14 mouse cellular contexts compared by ENCODE assay signal in the genomic region with DNA sequence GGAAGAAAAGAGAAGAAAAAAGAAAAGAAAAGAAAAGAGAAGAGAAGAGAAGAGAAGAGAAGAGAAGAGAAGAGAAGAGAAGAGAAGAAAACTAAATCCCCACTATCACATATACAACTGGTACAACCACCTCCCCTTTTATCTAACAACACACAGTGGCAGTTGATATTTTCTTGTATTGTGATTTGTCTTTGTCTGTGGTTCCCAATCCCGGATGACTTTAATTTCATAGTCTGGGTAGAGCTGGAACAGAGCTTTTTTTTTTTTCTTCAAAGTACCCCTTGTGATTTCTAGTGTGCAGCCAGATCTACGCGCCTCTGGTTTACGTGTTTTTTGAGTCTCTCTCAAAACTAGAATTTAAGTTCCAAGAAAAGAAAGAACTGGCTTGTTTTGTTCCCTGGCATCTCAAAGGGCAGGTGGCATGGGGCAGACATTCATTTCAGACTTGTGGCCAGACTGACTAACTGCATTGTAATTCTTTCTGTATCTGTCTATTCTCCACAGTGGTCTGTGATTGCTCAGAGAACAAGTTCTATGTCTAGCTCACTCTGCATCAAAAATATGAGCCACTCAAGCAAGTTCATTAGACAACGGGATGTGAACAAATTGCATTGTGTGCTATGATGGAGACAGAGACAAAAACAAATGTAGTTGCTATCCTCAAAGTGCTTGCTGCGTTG. TPM values are rescaled to one million over a fixed set of nuclear protein-coding genes. Genes with fewer than 3 reads are reported as not detected.
DNase-seq lines count a peak whose midpoint lies in the region; ATAC-seq and TF ChIP-seq lines count a peak whose summit lies in the region.
"Had no signal": no experiment of that assay in that cellular context is flagged by ENCODE, and none has a peak within 500 bp of the region (broad histone marks: within the 10 kb centered on the region; RNA-seq: fewer than 3 reads in every experiment).

No protein-coding gene starts in this region.

- H3K4me3 ChIP-seq in intestine, embryonic 14.5 days (ENCODE audit: low read depth, low read length), result no peak overlapping the region
- no peak overlapping the region for H3K4me3 ChIP-seq in intestine, embryonic 16.5 days (ENCODE audit: low read length)
- no peak overlapping the region for H3K4me3 ChIP-seq in forebrain, embryonic 16.5 days (replicated peaks; ENCODE audit: low read length)
- H3K4me3 ChIP-seq in stomach, postnatal 0 days (ENCODE audit: low read depth, low read length), result no peak overlapping the region
- H3K4me3 ChIP-seq: neural tube, embryonic 12.5 days had no signal

- H3K4me1 ChIP-seq in intestine, embryonic 14.5 days (replicated peaks; ENCODE audit: control insufficient read depth, insufficient read depth, low read length), result peaks cover 17% of the 10 kb centered on the region
- H3K4me1 ChIP-seq in intestine, embryonic 16.5 days (ENCODE audit: control insufficient read depth, insufficient read depth, low read length), result peaks cover 13% of the 10 kb centered on the region
- H3K4me1 ChIP-seq in forebrain, embryonic 16.5 days (replicated peaks; ENCODE audit: control insufficient read depth, insufficient read depth, low read length), result peaks cover 72% of the 10 kb centered on the region
- H3K4me1 ChIP-seq in stomach, postnatal 0 days (replicated peaks; ENCODE audit: control insufficient read depth, insufficient read depth), result no peaks in the 10 kb centered on the region

- H3K36me3 ChIP-seq in intestine, embryonic 14.5 days (ENCODE audit: control insufficient read depth, insufficient read depth, low read length), result no peaks in the 10 kb centered on the region
- no peaks in the 10 kb centered on the region for H3K36me3 ChIP-seq in intestine, embryonic 16.5 days (ENCODE audit: control insufficient read depth, insufficient read depth, low read length)
- no peaks in the 10 kb centered on the region for H3K36me3 ChIP-seq in forebrain, embryonic 16.5 days (ENCODE audit: control insufficient read depth, insufficient read depth)
- no peaks in the 10 kb centered on the region for H3K36me3 ChIP-seq in stomach, postnatal 0 days (ENCODE audit: control insufficient read depth, insufficient read depth, low read length)
- H3K36me3 ChIP-seq: neural tube, embryonic 12.5 days had no signal

- no peak for TF ChIP-seq CTCF in stomach, postnatal 0 days (IDR thresholded peaks at IDR 0.05; ENCODE audit: low read depth)

- H3K9me3 ChIP-seq in intestine, embryonic 14.5 days (ENCODE audit: control insufficient read depth, low read length), result no peaks in the 10 kb centered on the region
- H3K9me3 ChIP-seq in intestine, embryonic 16.5 days (ENCODE audit: control insufficient read depth, low read length), result no peaks in the 10 kb centered on the region
- no peaks in the 10 kb centered on the region for H3K9me3 ChIP-seq in forebrain, embryonic 16.5 days (ENCODE audit: control insufficient read depth, low read length)
- H3K9me3 ChIP-seq in stomach, postnatal 0 days (ENCODE audit: control insufficient read depth, low read length), result no peaks in the 10 kb centered on the region
- H3K9me3 ChIP-seq: neural tube, embryonic 12.5 days had no signal

- no peak for ATAC-seq in intestine, embryonic 14.5 days (replicated peaks; ENCODE audit: low FRiP score, low TSS enrichment, low read depth)
- no peak for ATAC-seq in intestine, embryonic 16.5 days
- no peak for ATAC-seq in forebrain, embryonic 16.5 days
- peak; percentile 54; the same call in 1 of the 2 replicates for ATAC-seq in stomach, postnatal 0 days (ENCODE audit: low FRiP score, low TSS enrichment)

- WGBS in intestine, embryonic 14.5 days, result 67% methylated on average over 6 of the region's 6 CpGs
- 73% methylated on average over 6 of the region's 6 CpGs for WGBS in intestine, embryonic 16.5 days
- 48% methylated on average over 6 of the region's 6 CpGs for WGBS in forebrain, embryonic 16.5 days
- WGBS in stomach, postnatal 0 days, result 78% methylated on average over 6 of the region's 6 CpGs

- no peak for TF ChIP-seq EP300 in stomach, postnatal 0 days (optimal IDR thresholded peaks at IDR 0.05)

- H3K27me3 ChIP-seq in intestine, embryonic 14.5 days (replicated peaks; ENCODE audit: control insufficient read depth, insufficient read depth, low read length), result no peaks in the 10 kb centered on the region
- H3K27me3 ChIP-seq in intestine, embryonic 16.5 days (replicated peaks; ENCODE audit: control insufficient read depth, insufficient read depth, low read length), result no peaks in the 10 kb centered on the region
- H3K27me3 ChIP-seq in forebrain, embryonic 16.5 days (replicated peaks; ENCODE audit: control insufficient read depth, insufficient read depth, low read length), result no peaks in the 10 kb centered on the region
- no peaks in the 10 kb centered on the region for H3K27me3 ChIP-seq in stomach, postnatal 0 days (ENCODE audit: control insufficient read depth, insufficient read depth, low read length)
- H3K27me3 ChIP-seq: neural tube, embryonic 12.5 days had no signal

- H3K4me2 ChIP-seq in intestine, embryonic 14.5 days (ENCODE audit: low read length), result 0 out of 2 replicates have a peak overlapping the region, but pooled peaks have one; percentile 5
- no peak overlapping the region for H3K4me2 ChIP-seq in intestine, embryonic 16.5 days (ENCODE audit: low read depth, low read length)
- peak overlapping the region; percentile 34 for H3K4me2 ChIP-seq in forebrain, embryonic 16.5 days (ENCODE audit: low read length)
- H3K4me2 ChIP-seq in stomach, postnatal 0 days (replicated peaks; ENCODE audit: low read depth), result no peak overlapping the region
- H3K4me2 ChIP-seq: neural tube, embryonic 12.5 days had no signal

- no peak overlapping the region for H3K9ac ChIP-seq in intestine, embryonic 14.5 days (ENCODE audit: low read length)
- no peak overlapping the region for H3K9ac ChIP-seq in intestine, embryonic 16.5 days (ENCODE audit: low read depth, low read length)
- H3K9ac ChIP-seq in forebrain, embryonic 16.5 days (replicated peaks; ENCODE audit: low read depth, low read length), result no peak overlapping the region
- no peak overlapping the region for H3K9ac ChIP-seq in stomach, postnatal 0 days (ENCODE audit: low read length)
- H3K9ac ChIP-seq: neural tube, embryonic 12.5 days had no signal

- no peak overlapping the region for H3K27ac ChIP-seq in intestine, embryonic 14.5 days (ENCODE audit: low read depth)
- no peak overlapping the region for H3K27ac ChIP-seq in intestine, embryonic 16.5 days (ENCODE audit: low read length)
- peak overlapping the region; percentile 28; the same call in 1 of the 2 replicates for H3K27ac ChIP-seq in forebrain, embryonic 16.5 days (ENCODE audit: low read length)
- H3K27ac ChIP-seq in stomach, postnatal 0 days (replicated peaks), result no peak overlapping the region
- H3K27ac ChIP-seq: neural tube, embryonic 12.5 days had no signal

- peak; percentile 52 for DNase-seq in intestine, embryonic 14.5 days (ENCODE audit: low spot score)
- peak; percentile 16 for DNase-seq in thymus, postnatal 0 days (ENCODE audit: low spot score)
- no peak for DNase-seq in thymus, postnatal 14 days
- DNase-seq in stomach, postnatal 0 days (ENCODE audit: low spot score), result no peak
- no peak for DNase-seq in adrenal gland, postnatal 14 days
- no peak for DNase-seq in adrenal gland, postnatal 10 days
- DNase-seq: adrenal gland, adult 8-10 months; cerebellum, adult 8-10 months; kidney, adult 9 months; lung, adult 2 months; thymus, postnatal 36 days had no signal

RNA-seq across cellular contexts. Expression of gene Gng2, which starts 7.2 kb away (rescaled TPM):
- polyA plus RNA-seq in intestine, embryonic 14.5 days (2014; fragmentation: Nextera tagmentation; extraction: Ambion mirVana), result 74.0 and 76.2 TPM in 2 replicates
- polyA plus RNA-seq in intestine, embryonic 16.5 days (2015; fragmentation: Nextera tagmentation; extraction: Ambion mirVana), result 40.5 and 49.1 TPM in 2 replicates
- 28.0 and 34.2 TPM in 2 replicates for polyA plus RNA-seq in thymus, postnatal 0 days (2015; fragmentation: Nextera tagmentation; extraction: Ambion mirVana)
- polyA plus RNA-seq in forebrain, embryonic 16.5 days (2015; fragmentation: Nextera tagmentation; extraction: Ambion mirVana), result 491 and 498 TPM in 2 replicates
- polyA plus RNA-seq in stomach, postnatal 0 days (2015; fragmentation: Nextera tagmentation; extraction: Ambion mirVana), result 17.1 and 17.7 TPM in 2 replicates
- total RNA-seq in adrenal gland, postnatal 14 days (2021), result 32.7 and 44.4 TPM in 2 replicates
- total RNA-seq in adrenal gland, postnatal 10 days (2021), result 10 to 100 TPM; 43.5 to 55.8 TPM

Comparison
In these comparisons a context has a peak if more than half of its experiments do, and no peak if none do; other contexts are left out.
1. DNase-seq: peak in intestine, embryonic 14.5 days (single experiment) and thymus, postnatal 0 days (single experiment); none in thymus, postnatal 14 days (single experiment), stomach, postnatal 0 days (single experiment), adrenal gland, postnatal 14 days (single experiment) and adrenal gland, postnatal 10 days (single experiment).
2. H3K4me2 ChIP-seq: peak in intestine, embryonic 14.5 days (single experiment) and forebrain, embryonic 16.5 days (single experiment); none in intestine, embryonic 16.5 days (single experiment) and stomach, postnatal 0 days (single experiment).